Mouse (Mus musculus) liver, postnatal 0 days (tissue): ENCODE measurements at regions not wholly inside any gene's neighbourhood (a gene's known extent, or its start where the extent isn't known, plus 50 kb on each side); places are given as distances from the start of the nearest gene placed in this dataset.

Source experiments
- ATAC-seq: fragments of 200-750 bp; cut with Nextera tagmentation; 2 replicates; pipeline ENCODE4 v1.8.0; 2017; ENCODE audit warnings: mild to moderate bottlenecking, moderate library complexity
- DNase-seq: peaks from one replicate; pipeline ENCODE4 v3.0.0-alpha.2; 2016
- H3K27ac ChIP-seq: fragments of 300-500 bp; sonication (generic); 2 replicates; pipeline ENCODE4 v1.5.1; 2014; ENCODE audit warnings: antibody characterized with exemption, moderate library complexity, mild to moderate bottlenecking, low read depth
- H3K27me3 ChIP-seq: fragments of 300-500 bp; sonication (generic); 2 replicates; pipeline ENCODE4 v1.6.1; 2014; ENCODE audit warnings: low read length, control low read depth, mixed read lengths; ENCODE audit not compliant: insufficient read depth
- H3K36me3 ChIP-seq: fragments of 300-500 bp; sonication (generic); replicated peaks from 2 replicates; pipeline ENCODE4 v1.6.1; 2014; ENCODE audit warnings: mild to moderate bottlenecking, control low read depth, low read length, moderate library complexity, mixed read lengths; ENCODE audit not compliant: insufficient read depth
- H3K4me1 ChIP-seq: fragments of 300-500 bp; sonication (generic); 2 replicates; pipeline ENCODE4 v1.6.1; 2014; ENCODE audit warnings: antibody characterized with exemption, mild to moderate bottlenecking, control low read depth; ENCODE audit not compliant: insufficient read depth
- H3K4me2 ChIP-seq: fragments of 300-500 bp; sonication (generic); 2 replicates; pipeline ENCODE4 v1.6.1; 2014; ENCODE audit warnings: low read depth, mild to moderate bottlenecking, low read length, moderate library complexity, mixed read lengths
- H3K4me3 ChIP-seq: fragments of 300-500 bp; sonication (generic); 2 replicates; pipeline ENCODE4 v1.5.1; 2014; ENCODE audit warnings: low read depth, low read length
- H3K9ac ChIP-seq: fragments of 300-500 bp; sonication (generic); replicated peaks from 2 replicates; pipeline ENCODE4 v1.6.1; 2014; ENCODE audit warnings: mild to moderate bottlenecking, moderate library complexity
- H3K9me3 ChIP-seq: fragments of 300-500 bp; sonication (generic); 2 replicates; pipeline ENCODE4 v1.6.1; 2016; ENCODE audit warnings: mild to moderate bottlenecking, control low read depth, low read length, mixed read lengths
- CTCF ChIP-seq: sonication (generic); IDR thresholded peaks from 2 replicates; pipeline ENCODE4 v1.5.1; 2016; ENCODE audit warnings: antibody characterized with exemption, low read depth
- EP300 ChIP-seq: IDR thresholded peaks from 2 replicates; pipeline ENCODE4 v1.6.1; 2016; ENCODE audit warnings: antibody characterized with exemption, low read depth, mild to moderate bottlenecking
- WGBS: fragments of 180-500 bp; shearing (Covaris S2); extraction: QIAGEN DNeasy Blood & Tissue Kit; methylation state at CpG from one replicate; pipeline ENCODE4 v1.1.7; 2014; ENCODE audit not compliant: insufficient replicate concordance; 5-methylcytosine and 5-hydroxymethylcytosine counted together

DNA sequence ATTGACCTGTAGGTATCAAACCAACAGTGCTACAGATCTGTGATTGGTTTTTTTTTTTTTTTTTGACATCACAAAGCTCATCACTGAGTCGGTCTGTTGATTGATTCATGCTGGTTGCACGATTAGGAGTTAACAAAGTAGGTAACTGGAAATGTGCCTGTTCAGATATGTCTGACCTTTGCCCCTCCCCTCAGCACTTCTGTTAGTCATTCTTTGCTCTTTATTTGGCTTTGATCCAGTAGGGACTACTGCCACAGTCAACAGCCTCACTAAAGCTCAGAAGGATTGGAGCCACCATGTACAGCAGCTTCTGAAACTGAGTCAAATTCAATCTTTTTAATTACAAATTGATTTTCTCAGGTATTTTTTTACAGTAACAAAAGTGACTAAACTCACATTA lies 870.7 kb upstream of the Lrfn5 start:
- DNase-seq = peak; percentile 12
- no peak for TF ChIP-seq EP300
- no peak for TF ChIP-seq CTCF
- ATAC-seq = peak; percentile 89

DNA sequence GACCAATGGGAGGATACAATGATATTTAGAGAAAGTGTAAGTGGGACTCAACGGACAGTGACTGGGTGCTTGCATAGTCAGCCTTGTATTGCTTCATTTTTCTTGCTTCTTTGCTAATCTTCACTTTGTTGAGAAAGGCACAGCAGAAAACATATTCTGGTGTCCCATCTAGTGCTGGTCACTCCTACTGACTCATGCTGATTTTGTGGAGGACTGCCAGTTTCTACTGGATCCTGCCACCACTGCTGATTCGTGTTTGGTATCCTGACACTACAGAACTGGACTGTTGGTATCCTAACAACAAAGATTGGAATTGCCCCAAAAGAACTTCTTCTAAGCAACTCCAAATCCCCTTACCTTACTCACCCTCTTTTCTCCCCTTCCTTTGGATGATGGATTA lies 847.2 kb upstream of the Lrfn5 start:
- WGBS = 69% methylated on average over 2 of the region's 2 CpGs
- ATAC-seq (no peak), DNase-seq (no peak)
- H3K9ac ChIP-seq = no peak overlapping the region
- H3K4me3 ChIP-seq = no peak overlapping the region
- H3K27me3 ChIP-seq = no peaks in the 10 kb centered on the region
- H3K4me1 ChIP-seq = no peaks in the 10 kb centered on the region
- H3K27ac ChIP-seq = no peak overlapping the region
- no peak for TF ChIP-seq CTCF
- no peaks in the 10 kb centered on the region for H3K9me3 ChIP-seq
- no peaks in the 10 kb centered on the region for H3K36me3 ChIP-seq
- no peak overlapping the region for H3K4me2 ChIP-seq

More for the DNA sequence above, 870.7 kb upstream of the Lrfn5 start:
- Histone ChIP-seq H3K9me3 (no peaks in the 10 kb centered on the region), H3K27ac (no peak overlapping the region), H3K4me3 (no peak overlapping the region), H3K4me1 (no peaks in the 10 kb centered on the region), H3K4me2 (no peak overlapping the region), H3K9ac (no peak overlapping the region), H3K27me3 (no peaks in the 10 kb centered on the region), H3K36me3 (no peaks in the 10 kb centered on the region)
- 44% methylated on average over 2 of the region's 2 CpGs for WGBS

DNA sequence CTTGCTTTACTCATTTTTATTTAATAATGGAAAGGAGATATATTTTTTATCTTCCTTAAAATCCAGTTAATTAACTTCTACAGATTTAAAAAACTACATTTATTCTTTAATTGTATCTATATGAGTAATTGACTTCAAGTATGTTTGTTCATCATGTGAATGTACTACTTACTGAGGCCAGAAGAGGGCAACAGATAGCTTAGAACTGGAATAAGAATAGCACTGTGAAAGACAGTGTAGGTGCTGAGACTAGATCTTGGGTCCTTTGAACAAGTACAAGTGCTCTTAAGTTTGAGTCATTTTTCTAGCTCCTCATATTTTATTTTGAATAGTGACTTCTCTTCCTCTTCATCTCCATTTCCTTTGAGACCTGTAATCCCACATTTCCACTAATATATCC lies 838.9 kb upstream of the Lrfn5 start:
- Histone ChIP-seq H3K4me1 (no peaks in the 10 kb centered on the region), H3K36me3 (no peaks in the 10 kb centered on the region), H3K9ac (no peak overlapping the region), H3K4me3 (no peak overlapping the region), H3K27ac (no peak overlapping the region), H3K4me2 (no peak overlapping the region), H3K27me3 (no peaks in the 10 kb centered on the region), H3K9me3 (no peaks in the 10 kb centered on the region)
- TF ChIP-seq EP300 (no peak), CTCF (no peak)
- no peak for DNase-seq
- no peak for ATAC-seq

DNA sequence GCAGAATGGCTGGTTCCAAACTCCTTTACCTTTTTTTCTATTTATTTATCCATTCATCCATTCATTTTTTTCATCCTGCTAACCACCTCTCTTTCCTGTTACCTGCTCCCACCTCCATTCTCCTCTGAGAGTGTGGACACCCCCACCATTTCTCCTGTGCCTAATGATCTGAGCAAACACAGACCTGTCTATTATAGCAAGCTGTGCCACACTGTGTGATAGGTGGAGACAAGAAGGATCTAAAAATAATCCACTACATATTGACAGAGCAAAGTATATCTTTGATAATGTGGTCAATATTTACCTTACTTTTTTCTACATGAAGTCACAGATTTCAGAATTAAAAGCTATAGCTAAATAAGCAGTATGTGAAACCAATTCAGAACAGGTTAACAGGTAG lies 805.6 kb upstream of the Lrfn5 start:
- Histone ChIP-seq H3K9ac (no peak overlapping the region), H3K27ac (no peak overlapping the region), H3K4me2 (no peak overlapping the region), H3K27me3 (no peaks in the 10 kb centered on the region), H3K4me1 (no peaks in the 10 kb centered on the region), H3K9me3 (no peaks in the 10 kb centered on the region), H3K4me3 (no peak overlapping the region), H3K36me3 (no peaks in the 10 kb centered on the region)
- TF ChIP-seq CTCF (no peak), EP300 (no peak)
- DNase-seq (no peak), ATAC-seq (no peak)
